Mouse (Mus musculus) stomach, embryonic 16.5 days (tissue): ENCODE measurements around the gene Fgd3. TPM values are rescaled to one million over a fixed set of nuclear protein-coding genes. Genes with fewer than 3 reads are reported as not detected.

Experiments used
- ATAC-seq: fragments of 200-750 bp; cut with Nextera tagmentation; 2 replicates; pipeline ENCODE4 v1.8.0; 2017; ENCODE audit warnings: moderate number of reproducible peaks, moderate TSS enrichment; ENCODE audit not compliant: insufficient read depth, low FRiP score
- H3K27ac ChIP-seq: fragments of 300-500 bp; sonication (generic); 2 replicates; pipeline ENCODE4 v1.5.1; 2014; ENCODE audit warnings: low read length
- H3K27me3 ChIP-seq: fragments of 300-500 bp; sonication (generic); 2 replicates; pipeline ENCODE4 v1.6.1; 2014; ENCODE audit warnings: low read length, control low read depth, mixed read lengths; ENCODE audit not compliant: control insufficient read depth, insufficient read depth
- H3K36me3 ChIP-seq: fragments of 300-500 bp; sonication (generic); 2 replicates; pipeline ENCODE4 v1.6.1; 2014; ENCODE audit warnings: low read length; ENCODE audit not compliant: control insufficient read depth, insufficient read depth
- H3K4me1 ChIP-seq: fragments of 300-500 bp; sonication (generic); 2 replicates; pipeline ENCODE4 v1.6.1; 2014; ENCODE audit warnings: low read length, control low read depth, mixed read lengths; ENCODE audit not compliant: control insufficient read depth, insufficient read depth
- H3K4me2 ChIP-seq: fragments of 300-500 bp; sonication (generic); 2 replicates; pipeline ENCODE4 v1.6.1; 2014; ENCODE audit warnings: low read depth, low read length, mixed read lengths
- H3K4me3 ChIP-seq: fragments of 300-500 bp; sonication (generic); replicated peaks from 2 replicates; pipeline ENCODE4 v1.5.1; 2014; ENCODE audit warnings: mild to moderate bottlenecking, low read length
- H3K9ac ChIP-seq: fragments of 300-500 bp; sonication (generic); 2 replicates; pipeline ENCODE4 v1.6.1; 2014; ENCODE audit warnings: low read length
- H3K9me3 ChIP-seq: fragments of 300-500 bp; sonication (generic); replicated peaks from 2 replicates; pipeline ENCODE4 v1.6.1; 2016; ENCODE audit warnings: low read length, control low read depth; ENCODE audit not compliant: control insufficient read depth
- WGBS: fragments of 180-500 bp; shearing (Covaris S2); extraction: QIAGEN DNeasy Blood & Tissue Kit; methylation state at CpG from one replicate; pipeline ENCODE4 v1.1.7; 2014; 5-methylcytosine and 5-hydroxymethylcytosine counted together
- polyA plus RNA-seq: library from polyadenylated mRNA; unstranded; fragments of >200 nt; fragmentation: Nextera tagmentation; extraction: Ambion mirVana; gene quantifications from 2 replicates; pipeline ENCODE4 v1.2.1, GENCODE M21; 2015

Gene Fgd3
- polyA plus RNA-seq, 1 experiment from 2014 or later = 0.40 TPM

DNA sequence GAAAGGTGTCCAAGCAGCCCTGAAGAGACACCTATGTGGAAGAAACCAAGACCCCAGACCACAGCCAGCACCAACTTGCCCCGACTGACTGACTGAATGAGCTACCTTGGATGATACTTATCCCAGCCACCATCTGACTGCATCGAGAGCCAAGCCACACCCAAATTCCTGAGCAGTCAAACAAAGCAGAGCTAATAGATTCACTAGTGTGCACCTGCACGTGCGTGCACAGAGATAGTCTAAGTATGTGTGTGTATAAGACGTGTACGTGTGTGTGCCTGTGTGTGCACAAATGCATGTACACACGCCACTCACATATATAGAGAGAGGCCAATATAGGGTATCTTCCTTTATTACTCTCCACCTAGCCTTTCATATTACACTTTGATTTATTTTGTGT is 8.5 kb downstream of the Fgd3 start:
- H3K4me2 ChIP-seq = no peak overlapping the region
- no peaks in the 10 kb centered on the region for H3K27me3 ChIP-seq
- H3K4me1 ChIP-seq = peaks cover 14% of the 10 kb centered on the region
- no peaks in the 10 kb centered on the region for H3K9me3 ChIP-seq
- no peak for ATAC-seq
- no peak overlapping the region for H3K4me3 ChIP-seq
- no peak overlapping the region for H3K9ac ChIP-seq
- no peak overlapping the region for H3K27ac ChIP-seq
- no peaks in the 10 kb centered on the region for H3K36me3 ChIP-seq
- WGBS = 60% methylated on average over 7 of the region's 7 CpGs

DNA sequence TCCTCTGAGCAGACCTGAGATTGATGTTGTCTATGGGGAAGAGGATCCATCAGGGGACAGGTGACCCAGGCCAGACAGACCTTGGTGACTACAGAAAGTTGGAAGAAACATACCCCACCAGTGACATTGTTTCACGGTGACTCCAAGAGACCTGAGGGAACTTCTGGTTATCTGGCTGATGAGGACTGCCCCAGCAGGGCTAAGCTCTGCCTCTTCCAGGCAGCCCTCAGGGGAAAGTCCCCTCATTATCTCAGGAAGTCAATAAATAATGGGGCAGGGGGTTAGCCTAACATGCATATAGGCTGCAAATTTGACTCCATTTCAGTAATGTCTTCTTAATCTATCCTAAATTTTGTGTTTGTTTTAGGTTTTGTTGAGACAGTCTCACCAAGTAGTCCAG is 10.6 kb downstream of the Fgd3 start:
- H3K4me1 ChIP-seq = peaks cover 14% of the 10 kb centered on the region
- no peak overlapping the region for H3K27ac ChIP-seq
- no peaks in the 10 kb centered on the region for H3K27me3 ChIP-seq
- H3K4me3 ChIP-seq = no peak overlapping the region
- H3K4me2 ChIP-seq = no peak overlapping the region
- ATAC-seq = no peak
- 82% methylated on average over 1 of the region's 1 CpGs for WGBS
- no peaks in the 10 kb centered on the region for H3K36me3 ChIP-seq
- H3K9me3 ChIP-seq = no peaks in the 10 kb centered on the region
- H3K9ac ChIP-seq = no peak overlapping the region

DNA sequence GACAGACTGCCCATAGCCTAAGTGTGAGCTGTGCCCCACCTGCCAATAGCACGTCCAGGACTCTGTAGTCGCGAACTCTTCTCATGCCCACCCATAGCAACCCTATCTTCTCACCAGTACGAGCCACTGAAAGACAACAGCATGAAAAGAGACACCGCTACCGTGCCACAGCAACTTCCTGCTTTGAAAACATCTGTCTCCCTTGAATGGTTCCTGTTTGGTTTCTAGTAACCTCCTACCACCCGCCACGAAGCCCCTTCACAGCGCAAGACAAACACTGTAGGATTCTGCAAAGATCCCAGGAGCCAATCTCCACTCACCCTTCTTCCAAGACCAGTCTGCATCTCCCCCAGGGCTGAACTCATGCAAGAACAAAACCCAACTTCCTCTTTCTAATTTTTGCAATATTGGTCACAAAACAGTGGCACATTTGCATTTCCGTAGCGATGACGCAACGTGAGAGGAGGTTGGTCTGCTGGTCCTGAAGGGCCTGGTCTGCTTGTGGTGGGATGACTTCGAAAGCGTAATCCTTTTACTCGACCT is 11.2 kb downstream of the Fgd3 start:
- 78% methylated on average over 16 of the region's 16 CpGs for WGBS
- H3K27me3 ChIP-seq = no peaks in the 10 kb centered on the region
- no peaks in the 10 kb centered on the region for H3K9me3 ChIP-seq
- peak overlapping the region; percentile 18; the same call in 1 of the 2 replicates for H3K4me3 ChIP-seq
- no peak for ATAC-seq
- no peaks in the 10 kb centered on the region for H3K36me3 ChIP-seq
- peaks cover 14% of the 10 kb centered on the region for H3K4me1 ChIP-seq
- peak overlapping the region; percentile 25; the same call in 1 of the 2 replicates for H3K9ac ChIP-seq
- H3K27ac ChIP-seq = peak overlapping the region; percentile 84
- H3K4me2 ChIP-seq = no peak overlapping the region

DNA sequence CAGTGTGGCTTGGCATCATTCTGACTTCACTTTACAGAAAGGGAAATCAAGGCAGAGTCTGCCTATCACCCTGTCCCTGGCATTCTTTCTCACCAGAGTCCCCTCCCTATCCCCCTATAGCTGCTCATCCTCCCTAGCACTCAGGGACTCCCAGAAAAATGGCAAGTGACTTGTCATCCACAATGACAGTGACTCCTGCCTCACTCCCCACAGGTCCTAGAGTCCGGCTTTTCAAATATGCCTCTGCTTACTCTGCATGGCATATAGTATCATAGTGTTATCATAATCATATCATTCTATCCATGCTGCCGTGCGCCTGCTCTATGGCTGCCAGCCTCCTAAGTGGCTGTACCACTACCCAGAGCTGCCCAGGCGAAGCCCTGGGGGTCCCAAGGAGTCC is 11.9 kb downstream of the Fgd3 start:
- Histone ChIP-seq H3K4me3 (peak overlapping the region; percentile 18), H3K4me1 (peaks cover 14% of the 10 kb centered on the region), H3K27ac (peak overlapping the region; percentile 84), H3K9ac (no peak overlapping the region; the same call in 1 of the 2 replicates), H3K27me3 (no peaks in the 10 kb centered on the region), H3K9me3 (no peaks in the 10 kb centered on the region), H3K36me3 (no peaks in the 10 kb centered on the region), H3K4me2 (0 out of 2 replicates have a peak overlapping the region, but pooled peaks have one; percentile 3)
- WGBS = 88% methylated on average over 4 of the region's 4 CpGs
- ATAC-seq = no peak

DNA sequence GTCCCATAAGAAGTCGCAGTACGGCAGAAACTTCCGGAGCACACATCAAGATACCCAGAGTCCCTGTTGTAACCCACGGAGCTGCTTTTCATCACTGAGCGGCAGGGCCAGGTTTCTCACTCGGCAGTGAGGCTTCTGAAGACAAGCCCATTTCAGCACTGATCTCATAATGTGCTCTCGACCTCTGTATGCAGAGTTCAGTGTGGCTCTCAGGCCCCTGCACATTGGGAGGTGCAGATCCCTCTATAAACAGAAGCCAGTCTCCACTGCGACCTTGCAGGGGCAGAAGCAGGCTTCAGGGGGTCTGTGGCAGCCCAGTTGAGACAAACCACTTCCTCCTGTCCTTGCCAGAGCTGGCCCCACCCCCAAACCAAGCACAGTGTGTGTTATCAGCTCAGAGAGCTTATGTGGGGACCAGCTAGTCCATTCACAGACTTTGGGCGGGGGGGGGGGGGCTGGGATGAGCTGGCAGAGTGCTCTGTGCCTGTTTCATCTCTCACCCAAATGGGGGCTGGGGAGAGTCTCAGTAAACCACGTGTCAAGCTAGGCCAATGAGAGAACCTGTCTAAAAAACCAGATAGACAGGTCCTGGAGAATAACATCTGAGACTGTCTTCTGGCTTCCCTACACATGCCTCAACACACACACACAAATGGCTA is 12.7 kb downstream of the Fgd3 start:
- Histone ChIP-seq H3K4me2 (peak overlapping the region; percentile 35), H3K4me3 (peak overlapping the region; percentile 18), H3K36me3 (no peaks in the 10 kb centered on the region), H3K4me1 (peaks cover 14% of the 10 kb centered on the region), H3K27ac (peak overlapping the region; percentile 84), H3K27me3 (no peaks in the 10 kb centered on the region), H3K9me3 (no peaks in the 10 kb centered on the region), H3K9ac (peak overlapping the region; percentile 43)
- WGBS = 12% methylated on average over 10 of the region's 10 CpGs
- ATAC-seq = peak; percentile 70

DNA sequence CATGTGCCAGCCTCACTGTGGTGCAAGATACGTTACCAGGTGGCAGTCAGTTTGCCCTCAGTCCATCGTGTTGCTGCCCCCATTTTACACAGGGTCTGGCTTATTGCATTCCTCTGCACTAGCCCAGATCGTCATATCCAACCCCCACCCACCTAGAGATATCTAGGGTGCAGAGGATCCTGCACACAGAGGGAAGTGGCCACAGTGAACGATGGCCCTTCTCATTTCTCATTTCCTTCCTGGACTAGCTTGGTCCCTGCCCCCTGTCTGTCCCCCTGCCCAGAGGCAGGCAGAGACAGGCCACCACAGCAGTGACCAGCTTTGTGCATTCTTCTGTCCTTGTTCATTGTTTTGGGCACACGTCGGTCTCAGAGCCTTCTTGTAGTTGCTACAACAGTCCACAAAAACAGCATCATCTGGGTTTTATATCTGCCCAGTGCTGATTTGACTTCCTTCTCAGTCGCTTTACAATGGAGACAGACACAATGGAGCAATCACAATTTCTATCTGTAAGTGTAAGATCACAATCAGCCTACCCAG is 13.3 kb downstream of the Fgd3 start:
- no peak; the same call in 1 of the 2 replicates for ATAC-seq
- peak overlapping the region; percentile 35 for H3K4me2 ChIP-seq
- 38% methylated on average over 7 of the region's 7 CpGs for WGBS

DNA sequence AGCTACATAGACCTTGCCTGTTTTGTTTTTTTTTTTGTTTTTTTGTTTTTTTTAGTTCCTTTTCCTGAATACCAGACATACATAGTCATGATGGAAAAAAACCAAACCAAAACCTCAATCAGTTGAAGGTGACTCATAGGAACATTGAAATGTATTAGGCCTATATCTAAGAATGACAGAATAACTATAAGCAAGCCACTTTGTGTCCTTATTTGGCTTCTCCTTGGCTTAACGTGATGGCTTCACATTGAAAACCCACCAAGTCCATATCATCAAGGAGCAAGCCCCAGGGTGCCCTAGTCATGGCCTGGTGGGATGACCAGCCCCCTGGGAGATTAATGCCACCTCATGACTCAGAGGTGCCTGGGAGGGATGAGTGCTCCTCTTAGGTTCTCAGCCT is 19.3 kb downstream of the Fgd3 start:
- WGBS = 67% methylated on average over 1 of the region's 1 CpGs
- Histone ChIP-seq H3K27me3 (no peaks in the 10 kb centered on the region), H3K27ac (no peak overlapping the region), H3K36me3 (no peaks in the 10 kb centered on the region), H3K4me3 (no peak overlapping the region), H3K4me2 (no peak overlapping the region), H3K9ac (no peak overlapping the region), H3K4me1 (peaks cover 5% of the 10 kb centered on the region; the same call in 1 of the 2 replicates), H3K9me3 (no peaks in the 10 kb centered on the region)
- no peak for ATAC-seq

More for the DNA sequence above, 13.3 kb downstream of the Fgd3 start:
- H3K9ac ChIP-seq = peak overlapping the region; percentile 43
- H3K27ac ChIP-seq = peak overlapping the region; percentile 83
- peak overlapping the region; percentile 4 for H3K4me3 ChIP-seq
- H3K27me3 ChIP-seq = no peaks in the 10 kb centered on the region
- peaks cover 14% of the 10 kb centered on the region for H3K4me1 ChIP-seq
- H3K9me3 ChIP-seq = no peaks in the 10 kb centered on the region
- no peaks in the 10 kb centered on the region for H3K36me3 ChIP-seq

DNA sequence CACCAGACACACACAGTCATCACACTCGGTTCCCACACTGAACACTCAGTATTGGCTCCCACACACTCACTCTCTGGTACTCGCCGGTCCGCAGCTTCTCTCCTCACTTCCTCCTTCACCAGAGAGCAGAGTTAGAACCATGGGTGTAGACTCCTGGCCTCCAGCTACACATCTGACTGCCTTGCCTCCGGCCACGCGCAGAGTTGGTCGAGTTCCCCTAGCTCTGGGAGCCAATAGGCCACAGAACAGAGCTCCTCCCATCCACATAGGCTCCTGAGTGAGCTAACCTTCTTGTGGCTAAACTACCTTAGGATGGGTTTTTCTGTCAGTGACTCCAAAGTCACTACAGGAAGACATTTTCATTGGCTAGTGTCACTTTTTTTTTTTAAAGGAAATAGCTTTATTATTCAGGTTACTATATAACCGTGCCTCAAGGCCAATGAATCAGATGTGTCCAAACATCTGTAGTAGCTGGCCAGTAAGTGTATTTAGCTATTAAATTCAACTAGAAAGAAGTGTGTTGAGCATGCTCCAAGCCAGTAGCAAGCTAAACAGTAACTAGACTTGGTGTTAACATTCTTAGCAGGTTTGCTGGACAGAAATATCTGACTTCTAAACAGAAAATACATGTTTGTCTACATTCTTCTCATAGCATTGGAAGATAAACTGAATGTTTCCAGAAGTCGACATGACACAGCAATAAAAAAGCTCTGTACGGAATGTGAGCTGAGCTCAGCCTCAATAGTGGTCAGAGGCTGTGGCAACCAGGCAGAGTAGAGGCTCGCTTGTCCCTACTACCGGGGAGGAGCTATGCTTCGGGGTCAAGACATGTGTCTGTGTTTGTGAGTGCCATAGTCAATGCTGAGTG is 21.4 kb downstream of the Fgd3 start:
- no peaks in the 10 kb centered on the region for H3K27me3 ChIP-seq
- H3K9me3 ChIP-seq = no peaks in the 10 kb centered on the region
- ATAC-seq = peak; percentile 42; the same call in 1 of the 2 replicates
- H3K36me3 ChIP-seq = no peaks in the 10 kb centered on the region
- H3K4me3 ChIP-seq = no peak overlapping the region
- peaks cover 5% of the 10 kb centered on the region; the same call in 1 of the 2 replicates for H3K4me1 ChIP-seq
- H3K27ac ChIP-seq = peak overlapping the region; percentile 29; the same call in 1 of the 2 replicates
- H3K9ac ChIP-seq = no peak overlapping the region
- 63% methylated on average over 14 of the region's 14 CpGs for WGBS
- no peak overlapping the region for H3K4me2 ChIP-seq
